Mouse (Mus musculus): Measurements from ENCODE around the gene Shisal2a.

Gene Shisal2a

GRCm38 (mm10) chr4:108383183-108383714, at the start of gene Shisal2a:
Gene Shisal2a (minus strand): TSS chr4:108383349.
- no peak for DNase-seq (ENCODE audit: low read depth in 1 of 2, low spot score in 2 of 2)

GRCm38 (mm10) chr4:108431561-108431936, 48.4 kb upstream of the Shisal2a start:
- DNase-seq (ENCODE audit: low read depth in 1 of 2, low spot score in 2 of 2): no peak

- DNase-seq (ENCODE audit: low read depth in 1 of 2, low spot score in 2 of 2): no peak
These were observed 47.8 kb upstream of the Shisal2a start for GRCm38 (mm10) chr4:108430656-108431560.

GRCm38 (mm10) chr4:108428341-108428721, 45.2 kb upstream of the Shisal2a start:
- DNase-seq (ENCODE audit: low read depth in 1 of 2, low spot score in 2 of 2): peak; percentile 10 to 44

- DNase-seq (ENCODE audit: low read depth in 1 of 2, low spot score in 2 of 2): no peak
These were observed 44.7 kb upstream of the Shisal2a start for GRCm38 (mm10) chr4:108427719-108428340.

- no peak for DNase-seq (ENCODE audit: low read depth in 1 of 2, low spot score in 2 of 2)
These were observed 41.4 kb upstream of the Shisal2a start for GRCm38 (mm10) chr4:108424587-108424986.

- DNase-seq (ENCODE audit: low read depth in 1 of 2, low spot score in 2 of 2): no peak
These were observed 24.5 kb upstream of the Shisal2a start for GRCm38 (mm10) chr4:108407621-108408020.

- DNase-seq (ENCODE audit: low read depth in 1 of 2, low spot score in 2 of 2): no peak
These were observed 23.8 kb upstream of the Shisal2a start, which contains the start of gene Gpx7 for GRCm38 (mm10) chr4:108406861-108407401. Gene Gpx7 (minus strand): TSS chr4:108406961.

GRCm38 (mm10) chr4:108406138-108406860, 23.1 kb upstream of the Shisal2a start:
- DNase-seq (ENCODE audit: low read depth in 1 of 2, low spot score in 2 of 2): no peak

GRCm38 (mm10) chr4:108405766-108406137, 22.6 kb upstream of the Shisal2a start:
- DNase-seq (ENCODE audit: low read depth in 1 of 2, low spot score in 2 of 2): no peak

- DNase-seq (ENCODE audit: low read depth in 1 of 2, low spot score in 2 of 2): no peak
These were observed 20.9 kb upstream of the Shisal2a start for GRCm38 (mm10) chr4:108403861-108404635.

- DNase-seq (ENCODE audit: low read depth in 1 of 2, low spot score in 2 of 2): no peak
These were observed 17.2 kb upstream of the Shisal2a start for GRCm38 (mm10) chr4:108400395-108400794.

GRCm38 (mm10) chr4:108394236-108394635, 11.1 kb upstream of the Shisal2a start:
- DNase-seq (ENCODE audit: low read depth in 1 of 2, low spot score in 2 of 2): no peak

- DNase-seq (ENCODE audit: low read depth in 1 of 2, low spot score in 2 of 2): no peak
These were observed 9.4 kb upstream of the Shisal2a start for GRCm38 (mm10) chr4:108392558-108392957.

GRCm38 (mm10) chr4:108391124-108391523, 8.0 kb upstream of the Shisal2a start:
- no peak for DNase-seq (ENCODE audit: low read depth in 1 of 2, low spot score in 2 of 2)

GRCm38 (mm10) chr4:108388741-108389140, 5.6 kb upstream of the Shisal2a start:
- DNase-seq (ENCODE audit: low read depth in 1 of 2, low spot score in 2 of 2): no peak

GRCm38 (mm10) chr4:108387681-108388253, 4.6 kb upstream of the Shisal2a start:
- DNase-seq (ENCODE audit: low read depth in 1 of 2, low spot score in 2 of 2): no peak

GRCm38 (mm10) chr4:108387106-108387505, 4.0 kb upstream of the Shisal2a start:
- DNase-seq (ENCODE audit: low read depth in 1 of 2, low spot score in 2 of 2): no peak

GRCm38 (mm10) chr4:108386087-108386486, 2.9 kb upstream of the Shisal2a start:
- no peak for DNase-seq (ENCODE audit: low read depth in 1 of 2, low spot score in 2 of 2)

GRCm38 (mm10) chr4:108380146-108380545, 3.0 kb downstream of the Shisal2a start:
- DNase-seq (ENCODE audit: low read depth in 1 of 2, low spot score in 2 of 2): no peak

Data from monocyte, adult 2 months (primary cell).